Mouse (Mus musculus) midbrain, embryonic 15.5 days (tissue): ENCODE results near the gene Magix. TPM values are rescaled to one million over a fixed set of nuclear protein-coding genes. Genes with fewer than 3 reads are reported as not detected.

Source experiments
- ATAC-seq: fragments of 200-750 bp; cut with Nextera tagmentation; replicated peaks from 2 replicates; pipeline ENCODE4 v1.8.0; 2017; ENCODE audit warnings: moderate TSS enrichment
- H3K27ac ChIP-seq: fragments of 300-500 bp; sonication (generic); 2 replicates; pipeline ENCODE4 v1.5.1; 2015; ENCODE audit warnings: mild to moderate bottlenecking, inconsistent platforms
- H3K27me3 ChIP-seq: fragments of 300-500 bp; sonication (generic); replicated peaks from 2 replicates; pipeline ENCODE4 v1.6.1; 2015; ENCODE audit warnings: inconsistent platforms
- H3K36me3 ChIP-seq: fragments of 300-500 bp; sonication (generic); replicated peaks from 2 replicates; pipeline ENCODE4 v1.6.1; 2015; ENCODE audit warnings: inconsistent platforms
- H3K4me1 ChIP-seq: fragments of 300-500 bp; sonication (generic); 2 replicates; pipeline ENCODE4 v1.6.1; 2015; ENCODE audit warnings: inconsistent platforms
- H3K4me2 ChIP-seq: fragments of 300-500 bp; sonication (generic); 2 replicates; pipeline ENCODE4 v1.6.1; 2015; ENCODE audit warnings: inconsistent platforms, mild to moderate bottlenecking, moderate library complexity
- H3K4me3 ChIP-seq: fragments of 300-500 bp; sonication (generic); 2 replicates; pipeline ENCODE4 v1.5.1; 2015; ENCODE audit warnings: mild to moderate bottlenecking, inconsistent platforms
- H3K9ac ChIP-seq: fragments of 300-500 bp; sonication (generic); 2 replicates; pipeline ENCODE4 v1.6.1; 2015; ENCODE audit warnings: mild to moderate bottlenecking, inconsistent platforms
- H3K9me3 ChIP-seq: fragments of 300-500 bp; sonication (generic); 2 replicates; pipeline ENCODE4 v1.6.1; 2016; ENCODE audit warnings: inconsistent platforms
- WGBS: fragments of 180-500 bp; shearing (Covaris S2); methylation state at CpG from one replicate; pipeline ENCODE4 v1.1.7; 2015; ENCODE audit warnings: mixed read lengths; 5-methylcytosine and 5-hydroxymethylcytosine counted together
- polyA plus RNA-seq: library from polyadenylated mRNA; unstranded; fragments of >200 nt; fragmentation: Nextera tagmentation; extraction: Ambion mirVana; gene quantifications from 2 replicates; pipeline ENCODE4 v1.2.1, GENCODE M21; 2015

Magix gene
- polyA plus RNA-seq, 1 experiment from 2014 or later: 0.09 TPM

DNA sequence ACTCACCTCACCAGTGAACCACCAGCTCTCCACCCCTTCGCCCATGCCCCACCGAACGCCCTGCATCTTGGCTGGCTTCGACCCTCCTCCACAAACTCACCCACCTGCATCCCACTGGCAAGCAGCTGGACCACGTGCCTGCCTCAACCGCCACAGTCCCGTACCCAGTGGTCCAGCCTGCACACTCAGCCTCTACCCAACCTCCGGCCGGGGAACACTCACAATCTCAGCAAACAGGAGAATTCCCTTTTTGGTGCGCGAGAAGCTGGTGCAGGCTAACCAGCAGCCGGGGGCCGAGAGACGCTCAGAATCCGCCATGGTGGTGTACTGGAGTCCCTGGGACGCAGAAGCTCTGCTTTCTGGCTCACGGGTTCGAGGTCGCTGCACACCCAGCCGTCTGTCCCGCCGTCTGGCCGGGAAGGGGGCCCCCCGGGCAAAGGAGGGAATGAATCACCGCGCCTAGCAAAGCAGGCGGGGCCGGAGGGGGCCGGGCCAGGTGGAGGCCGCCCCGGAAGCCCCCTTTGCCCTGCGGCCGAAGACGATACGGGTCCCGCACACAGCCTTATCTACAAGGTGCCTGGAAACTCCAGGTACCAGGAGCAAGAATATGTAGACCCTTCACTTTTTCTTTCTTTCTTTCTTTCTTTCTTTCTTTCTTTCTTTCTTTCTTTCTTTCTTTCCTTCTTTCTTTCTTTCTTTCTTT is 10.0 kb downstream of the Magix start, which contains the start of gene Plp2:
Plp2 (minus strand) TSS at position 470 of the 703 bp plus-strand sequence.
- WGBS: 28% methylated on average over 36 of the region's 36 CpGs

DNA sequence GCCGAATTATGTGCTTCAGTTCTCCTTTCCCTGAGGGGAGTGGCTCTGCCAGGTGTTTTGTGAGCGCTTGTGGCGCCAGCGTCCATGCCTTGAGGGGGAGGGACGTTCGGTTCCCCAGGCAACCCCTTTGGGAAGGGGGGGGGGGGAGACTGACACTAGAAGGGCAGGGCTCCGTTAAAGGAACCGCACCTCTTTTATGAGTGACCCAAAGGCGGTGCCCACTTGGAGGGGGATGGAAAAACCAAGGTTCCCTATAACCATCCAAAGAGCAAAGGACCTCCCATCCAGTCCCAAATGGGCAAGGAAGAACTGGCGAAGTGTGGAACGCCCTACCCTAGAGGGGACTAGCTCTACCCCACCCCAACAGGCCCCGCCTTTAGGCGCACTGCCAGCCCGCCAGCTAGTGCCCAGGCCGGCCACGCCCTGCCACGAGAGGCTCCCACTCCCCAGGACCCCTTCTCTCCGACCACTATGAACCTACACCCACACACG is 10.6 kb downstream of the Magix start:
- H3K4me2 ChIP-seq: peak overlapping the region; percentile 46
- peak; percentile 68 for ATAC-seq
- H3K27ac ChIP-seq: no peak overlapping the region
- no peaks in the 10 kb centered on the region for H3K9me3 ChIP-seq
- H3K27me3 ChIP-seq: no peaks in the 10 kb centered on the region; the same call in 1 of the 2 replicates
- no peaks in the 10 kb centered on the region for H3K36me3 ChIP-seq
- WGBS: 16% methylated on average over 17 of the region's 19 CpGs
- peak overlapping the region; percentile 34 for H3K4me3 ChIP-seq
- no peak overlapping the region for H3K9ac ChIP-seq
- no peaks in the 10 kb centered on the region; the same call in 1 of the 2 replicates for H3K4me1 ChIP-seq

More for the DNA sequence above, 10.0 kb downstream of the Magix start, which contains the start of gene Plp2:
- H3K9ac ChIP-seq: peak within 1 kb of the TSS; percentile 32; the same call in 1 of the 2 replicates
- H3K4me3 ChIP-seq: peak within 1 kb of the TSS; percentile 34
- peak within 1 kb of the TSS; percentile 46 for H3K4me2 ChIP-seq
- H3K27me3 ChIP-seq: no peaks in the 10 kb centered on the region; the same call in 1 of the 2 replicates
- no peaks in the 10 kb centered on the region for H3K36me3 ChIP-seq
- no peaks in the 10 kb centered on the region; the same call in 1 of the 2 replicates for H3K4me1 ChIP-seq
- peak; percentile 17; the same call in 1 of the 2 replicates for ATAC-seq
- no peak within 1 kb of the TSS for H3K27ac ChIP-seq
- H3K9me3 ChIP-seq: no peaks in the 10 kb centered on the region

DNA sequence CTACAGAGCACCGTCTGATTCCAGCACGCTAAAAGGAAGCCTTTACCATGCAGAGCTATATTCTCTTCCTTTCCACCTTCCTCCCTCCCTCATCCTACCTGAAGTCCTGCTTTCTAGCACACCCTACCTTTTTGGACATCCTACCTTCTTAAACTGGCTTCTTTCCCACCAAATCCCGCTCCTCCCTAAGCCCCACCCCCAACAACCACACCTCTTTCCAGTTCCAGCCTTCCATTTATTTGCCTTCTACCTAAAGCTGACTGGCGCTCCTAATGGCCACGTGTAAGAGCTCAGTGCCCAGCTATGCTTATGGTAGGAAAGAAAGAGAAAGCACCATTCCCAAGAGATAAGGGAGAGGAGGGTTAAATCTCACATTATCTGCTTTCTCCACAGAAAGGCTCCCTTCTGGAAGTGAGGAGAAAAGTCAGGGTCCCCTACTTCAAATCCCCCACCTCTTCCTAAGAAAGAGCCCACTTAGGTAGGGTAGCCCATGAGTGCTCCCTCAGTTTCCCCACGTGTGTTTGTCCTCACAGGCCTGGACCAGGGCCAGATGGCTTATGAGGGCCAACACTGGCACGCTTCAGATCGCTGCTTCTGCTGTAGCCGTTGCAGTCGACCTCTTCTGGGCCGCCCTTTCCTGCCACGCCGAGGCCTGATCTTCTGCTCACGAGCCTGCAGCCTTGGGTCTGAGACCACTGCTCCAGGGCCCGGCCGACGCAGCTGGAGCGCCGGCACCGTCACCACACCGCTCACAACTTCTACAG is 15.1 kb downstream of the Magix start:
- 76% methylated on average over 21 of the region's 21 CpGs for WGBS
- Histone ChIP-seq H3K4me3 (no peak overlapping the region), H3K9me3 (no peaks in the 10 kb centered on the region), H3K9ac (no peak overlapping the region), H3K36me3 (no peaks in the 10 kb centered on the region), H3K27ac (no peak overlapping the region), H3K4me2 (no peak overlapping the region), H3K4me1 (no peaks in the 10 kb centered on the region), H3K27me3 (no peaks in the 10 kb centered on the region)
- ATAC-seq: no peak

DNA sequence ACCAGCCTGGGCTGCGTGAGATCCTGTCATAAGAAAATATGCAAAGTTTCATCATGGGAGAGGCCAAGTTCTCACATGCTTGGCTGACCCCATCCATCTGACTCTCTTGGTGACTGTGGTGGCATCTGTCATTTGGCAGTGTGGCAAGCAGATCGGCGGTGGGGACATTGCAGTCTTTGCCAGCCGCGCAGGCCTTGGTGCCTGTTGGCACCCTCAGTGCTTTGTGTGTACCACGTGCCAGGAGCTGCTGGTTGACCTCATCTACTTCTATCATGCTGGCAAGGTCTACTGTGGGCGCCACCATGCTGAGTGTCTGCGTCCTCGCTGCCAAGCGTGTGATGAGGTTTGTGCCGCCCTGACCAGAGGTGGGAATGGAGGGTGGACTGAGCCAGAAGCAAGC is 16.3 kb downstream of the Magix start:
- no peaks in the 10 kb centered on the region for H3K27me3 ChIP-seq
- no peaks in the 10 kb centered on the region for H3K9me3 ChIP-seq
- ATAC-seq: no peak
- H3K4me2 ChIP-seq: no peak overlapping the region
- no peaks in the 10 kb centered on the region for H3K36me3 ChIP-seq
- H3K4me3 ChIP-seq: no peak overlapping the region
- H3K4me1 ChIP-seq: no peaks in the 10 kb centered on the region
- H3K9ac ChIP-seq: no peak overlapping the region
- 85% methylated on average over 11 of the region's 11 CpGs for WGBS
- H3K27ac ChIP-seq: no peak overlapping the region

DNA sequence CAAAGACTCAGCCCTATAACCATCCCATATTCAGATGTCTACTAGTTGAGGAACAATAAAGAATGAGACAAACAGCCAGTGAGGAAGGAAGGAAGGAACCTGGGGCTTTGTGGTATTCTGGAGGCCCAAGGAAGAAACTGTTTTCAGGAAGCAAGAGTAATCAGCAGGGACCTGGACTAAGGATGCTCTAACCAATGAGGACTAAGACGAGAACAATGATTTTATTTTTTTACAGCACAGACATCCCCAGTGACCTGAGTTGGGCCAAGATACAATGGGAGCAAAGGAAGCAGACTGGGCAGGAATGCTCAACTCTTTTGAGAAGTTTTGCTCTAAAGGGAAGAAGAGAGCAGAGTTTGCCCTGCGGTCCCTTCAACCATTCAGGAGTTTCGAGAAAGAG is 18.1 kb downstream of the Magix start:
- H3K27ac ChIP-seq: no peak overlapping the region
- no peaks in the 10 kb centered on the region for H3K9me3 ChIP-seq
- no peaks in the 10 kb centered on the region for H3K4me1 ChIP-seq
- H3K4me2 ChIP-seq: no peak overlapping the region
- WGBS: 72% methylated on average over 3 of the region's 3 CpGs
- no peak overlapping the region for H3K4me3 ChIP-seq
- no peak for ATAC-seq
- H3K9ac ChIP-seq: no peak overlapping the region
- no peaks in the 10 kb centered on the region for H3K36me3 ChIP-seq
- no peaks in the 10 kb centered on the region for H3K27me3 ChIP-seq

DNA sequence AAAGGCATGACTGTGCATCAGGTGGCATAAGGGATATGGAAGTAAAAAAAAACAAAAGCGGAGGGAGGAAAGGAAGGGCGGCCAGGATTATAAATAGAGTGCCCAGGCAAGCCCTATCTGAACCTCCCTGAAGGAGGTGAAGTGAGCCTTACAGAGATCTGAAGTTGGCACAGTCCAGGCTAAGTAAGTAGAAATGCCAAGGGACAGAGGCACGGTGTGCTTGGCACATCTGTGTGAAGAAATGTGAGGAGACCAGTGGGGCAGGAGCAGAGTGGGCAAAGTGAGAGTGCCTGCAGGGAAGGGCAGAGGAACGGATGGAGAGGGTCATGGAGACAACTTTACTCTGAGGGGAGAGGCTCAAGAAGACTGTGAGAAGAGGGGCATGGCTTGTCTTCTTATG is 20.0 kb downstream of the Magix start:
- H3K4me3 ChIP-seq: no peak overlapping the region
- no peaks in the 10 kb centered on the region for H3K27me3 ChIP-seq
- no peak for ATAC-seq
- WGBS: 79% methylated on average over 4 of the region's 4 CpGs
- H3K4me2 ChIP-seq: no peak overlapping the region
- H3K9me3 ChIP-seq: no peaks in the 10 kb centered on the region
- no peaks in the 10 kb centered on the region for H3K36me3 ChIP-seq
- no peak overlapping the region for H3K27ac ChIP-seq
- H3K9ac ChIP-seq: no peak overlapping the region
- no peaks in the 10 kb centered on the region; the same call in 1 of the 2 replicates for H3K4me1 ChIP-seq

DNA sequence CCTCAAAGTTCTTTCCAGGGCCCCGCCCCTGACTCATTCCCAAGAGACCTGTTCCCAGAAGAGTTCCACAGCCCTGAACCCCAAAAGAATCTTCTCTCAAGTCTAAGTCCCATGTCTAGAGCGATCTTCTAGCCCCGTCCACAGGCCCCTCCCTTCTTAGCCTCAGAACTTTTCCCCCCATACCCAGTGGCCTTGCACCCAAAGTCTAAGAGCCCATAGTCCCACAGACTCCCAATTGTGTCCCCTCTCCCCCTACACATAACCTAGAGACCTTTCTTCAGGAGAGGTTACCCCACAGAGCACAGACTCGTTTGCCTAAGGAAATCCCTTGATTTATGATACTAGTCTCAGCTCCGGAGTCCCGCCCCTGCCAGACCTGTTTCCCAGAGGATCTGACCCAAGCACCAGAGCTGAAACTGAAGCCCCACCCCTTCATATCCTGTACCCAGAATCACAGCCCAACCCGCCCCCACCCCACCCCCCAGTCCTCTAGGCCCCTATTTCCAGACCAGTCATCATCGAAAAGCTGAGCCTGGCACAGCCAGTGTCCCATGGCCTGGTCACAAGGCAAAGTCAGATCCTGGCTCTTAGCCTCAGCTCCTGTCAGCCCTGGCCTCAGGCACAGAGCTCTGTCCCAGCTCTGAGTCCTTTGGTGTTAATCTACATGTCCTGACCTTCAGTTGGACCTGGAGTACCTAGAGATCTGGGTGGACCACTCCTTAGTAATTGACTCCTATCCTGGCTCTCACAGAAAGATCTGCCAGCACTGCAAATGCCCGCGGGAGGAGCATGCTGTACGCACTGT is 22.1 kb downstream of the Magix start:
- no peak overlapping the region for H3K4me3 ChIP-seq
- no peak overlapping the region for H3K9ac ChIP-seq
- 0 out of 2 replicates have a peak, but pooled peaks have one; percentile 20 for ATAC-seq
- H3K27ac ChIP-seq: no peak overlapping the region
- H3K36me3 ChIP-seq: no peaks in the 10 kb centered on the region
- H3K4me2 ChIP-seq: no peak overlapping the region
- WGBS: 63% methylated on average over 11 of the region's 11 CpGs
- H3K9me3 ChIP-seq: no peaks in the 10 kb centered on the region
- H3K27me3 ChIP-seq: no peaks in the 10 kb centered on the region
- no peaks in the 10 kb centered on the region; the same call in 1 of the 2 replicates for H3K4me1 ChIP-seq

DNA sequence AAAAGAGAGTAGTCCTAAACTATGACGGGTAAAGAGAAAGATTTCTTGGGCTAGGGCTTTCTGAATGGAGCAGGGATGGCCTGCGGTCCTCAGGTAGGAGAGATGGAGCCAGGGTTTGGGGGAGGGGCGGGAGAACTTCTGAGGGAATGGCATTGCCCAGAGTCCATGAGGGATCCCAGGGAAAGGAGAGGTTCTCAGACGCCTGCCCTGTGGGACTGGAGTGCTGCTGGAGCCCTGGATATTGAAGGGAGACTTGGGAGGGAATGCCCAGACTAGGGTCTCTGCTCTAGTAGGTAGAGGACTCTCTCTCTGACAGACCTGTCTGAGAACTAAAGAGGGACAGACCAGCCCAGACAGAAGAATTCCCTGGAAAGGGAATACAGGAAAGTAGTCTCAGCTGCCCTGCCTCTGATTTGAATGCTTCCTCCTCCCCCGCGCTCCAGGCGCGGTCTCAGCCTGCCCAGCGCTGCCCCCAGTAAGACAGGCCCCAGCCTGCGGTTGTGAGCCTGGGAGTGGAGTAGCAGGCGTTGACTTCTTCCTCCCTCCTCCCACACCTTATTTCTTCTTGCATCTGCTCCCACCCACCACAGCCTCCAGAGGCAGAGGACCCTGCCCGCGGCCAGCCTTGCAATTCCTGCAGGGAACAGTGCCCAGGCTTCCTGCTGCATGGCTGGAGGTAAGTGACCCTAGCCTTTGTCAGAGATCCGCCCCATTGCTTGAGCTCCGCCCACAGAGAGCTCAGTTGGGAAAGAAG is 22.8 kb downstream of the Magix start:
- Histone ChIP-seq H3K4me1 (no peaks in the 10 kb centered on the region; the same call in 1 of the 2 replicates), H3K27ac (no peak overlapping the region), H3K9me3 (no peaks in the 10 kb centered on the region), H3K27me3 (no peaks in the 10 kb centered on the region), H3K4me3 (no peak overlapping the region), H3K36me3 (no peaks in the 10 kb centered on the region), H3K9ac (no peak overlapping the region), H3K4me2 (no peak overlapping the region; the same call in 1 of the 2 replicates)
- WGBS: 35% methylated on average over 15 of the region's 15 CpGs
- ATAC-seq: 0 out of 2 replicates have a peak, but pooled peaks have one; percentile 4

DNA sequence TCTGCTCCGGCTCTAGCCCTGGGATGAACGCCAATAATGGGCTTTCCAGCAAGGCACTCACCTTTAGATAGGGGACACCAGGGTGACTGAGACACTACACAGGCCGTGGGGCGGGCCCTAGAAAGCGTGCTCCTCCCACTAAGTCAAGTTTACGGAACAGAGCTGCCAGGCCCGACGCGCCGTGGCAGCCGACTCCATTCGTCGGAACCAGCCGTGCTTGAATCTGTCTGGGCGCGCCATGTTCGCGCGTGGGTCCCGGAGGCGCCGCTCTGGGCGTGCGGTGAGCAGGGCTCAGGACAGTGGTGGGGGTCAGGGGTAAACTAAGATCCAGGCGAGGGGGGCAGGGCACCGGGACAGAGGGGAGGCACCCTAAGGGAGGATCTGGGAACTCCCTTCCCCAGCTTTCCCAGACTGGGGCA is 23.8 kb downstream of the Magix start, which contains the start of gene Prickle3:
Prickle3 (plus strand) TSS at position 40 of the 419 bp plus-strand sequence.
- ATAC-seq: peak; percentile 48; the same call in 1 of the 2 replicates
- Histone ChIP-seq H3K27ac (no peak within 1 kb of the TSS), H3K36me3 (no peaks in the 10 kb centered on the region), H3K9me3 (no peaks in the 10 kb centered on the region), H3K4me2 (peak within 1 kb of the TSS; percentile 43), H3K4me1 (no peaks in the 10 kb centered on the region; the same call in 1 of the 2 replicates), H3K27me3 (no peaks in the 10 kb centered on the region), H3K4me3 (peak within 1 kb of the TSS; percentile 30), H3K9ac (peak within 1 kb of the TSS; percentile 29; the same call in 1 of the 2 replicates)
- WGBS: 25% methylated on average over 25 of the region's 26 CpGs

DNA sequence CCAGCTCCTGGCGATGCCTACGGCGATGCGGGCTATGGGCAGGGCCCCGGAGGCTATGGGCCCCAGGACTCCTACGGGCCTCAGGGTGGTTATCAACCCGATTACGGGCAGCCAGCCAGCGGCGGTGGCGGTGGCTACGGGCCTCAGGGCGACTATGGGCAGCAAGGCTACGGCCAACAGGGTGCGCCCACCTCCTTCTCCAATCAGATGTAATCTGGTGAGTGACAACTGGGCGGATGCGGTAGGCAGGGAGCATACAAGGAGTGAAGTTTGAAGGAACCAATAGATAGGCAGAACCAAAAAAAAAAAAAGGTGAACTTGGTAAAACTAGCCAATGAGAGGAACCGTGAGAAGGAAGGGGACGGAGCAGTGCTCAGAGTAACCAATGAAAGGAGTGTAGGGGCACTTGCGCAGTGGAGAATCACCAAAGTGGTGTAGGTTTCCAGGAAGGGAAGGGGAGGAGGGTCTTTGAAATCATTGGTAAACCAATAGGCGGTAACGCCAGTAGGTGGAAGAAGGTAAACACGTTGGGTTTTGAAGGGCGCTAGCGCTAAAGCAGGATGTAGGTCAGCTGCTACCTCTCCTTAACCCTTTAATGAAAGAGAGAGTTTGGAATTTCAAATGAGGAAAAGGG is 32.3 kb downstream of the Magix start:
- no peaks in the 10 kb centered on the region for H3K36me3 ChIP-seq
- H3K4me1 ChIP-seq: peaks cover 6% of the 10 kb centered on the region; the same call in 1 of the 2 replicates
- peak overlapping the region; percentile 53 for H3K4me2 ChIP-seq
- ATAC-seq: peak; percentile 97
- no peak overlapping the region; the same call in 1 of the 2 replicates for H3K9ac ChIP-seq
- WGBS: 24% methylated on average over 25 of the region's 25 CpGs
- H3K4me3 ChIP-seq: peak overlapping the region; percentile 33
- no peaks in the 10 kb centered on the region for H3K9me3 ChIP-seq
- peak overlapping the region; percentile 78 for H3K27ac ChIP-seq
- no peaks in the 10 kb centered on the region for H3K27me3 ChIP-seq

DNA sequence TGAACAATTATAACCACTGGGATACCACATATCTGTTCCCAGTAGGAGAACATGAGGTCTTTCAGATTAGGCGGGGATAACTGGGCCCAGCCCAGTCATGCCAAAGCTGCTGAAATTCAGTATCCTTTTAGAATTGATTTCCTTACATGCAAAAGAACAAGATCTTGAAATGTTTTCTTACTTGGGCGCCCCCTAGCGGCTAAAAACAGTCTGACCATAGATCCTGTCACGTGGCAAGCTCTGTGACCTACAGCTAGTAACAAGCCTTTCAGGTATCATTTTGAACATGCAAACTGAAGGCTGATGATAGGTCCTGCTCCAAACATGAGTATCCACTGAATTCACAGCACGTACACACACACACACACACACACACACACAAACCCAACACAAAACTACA is 35.7 kb downstream of the Magix start:
- Histone ChIP-seq H3K9me3 (no peaks in the 10 kb centered on the region), H3K27me3 (no peaks in the 10 kb centered on the region), H3K9ac (no peak overlapping the region), H3K4me1 (peaks cover 13% of the 10 kb centered on the region), H3K36me3 (no peaks in the 10 kb centered on the region), H3K4me3 (no peak overlapping the region), H3K4me2 (no peak overlapping the region), H3K27ac (no peak overlapping the region)
- WGBS: 12% methylated on average over 5 of the region's 5 CpGs
- no peak for ATAC-seq
